Mouse (Mus musculus): Measurements from ENCODE around the gene Rpain.

DNA sequence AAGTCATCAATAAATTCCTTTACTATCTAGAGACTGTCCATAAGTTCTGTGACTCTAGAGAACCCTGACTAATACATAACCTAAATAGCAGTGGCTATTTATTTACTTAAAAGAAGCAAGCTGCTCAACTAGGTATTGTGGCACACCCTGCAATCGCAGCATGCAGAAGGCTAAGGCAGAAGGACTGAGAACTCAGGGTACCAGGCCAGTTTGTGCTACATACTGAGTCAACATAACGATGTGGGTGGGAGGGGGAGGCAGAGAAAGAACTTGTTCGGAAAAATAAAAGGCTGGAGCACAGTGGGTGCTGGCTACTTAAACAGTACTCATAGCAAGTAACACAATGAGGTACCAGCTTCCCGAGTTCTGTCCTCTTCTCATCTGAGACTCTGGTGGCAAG lies 31.2 kb downstream of the Rpain start:
- TF ChIP-seq MYOG (IDR thresholded peaks at IDR 0.05; ENCODE audit: control insufficient read depth, extremely low read depth, insufficient read length) (no peak), CTCF (IDR thresholded peaks at IDR 0.05; ENCODE audit: control insufficient read depth, insufficient read depth, insufficient read length) (no peak)

Measured in C2C12 (cell line).